Mouse (Mus musculus) embryo, embryonic 9.5 days (tissue): Measurements from ENCODE around the gene Pick1.
A peak's percentile ranks its signal among the peaks of the same experiment; 100 is the strongest.

Experiments used
- DNase-seq: peaks from one replicate; pipeline ENCODE4 v3.0.0-alpha.2; 2017; ENCODE audit errors: extremely low spot score

Gene Pick1

GRCm38 (mm10) chr15:79229058-79229821, at the start of gene Pick1, which contains the start of gene Gm49486:
Gene Pick1 (plus strand): TSS chr15:79229173.
Gene Gm49486 (plus strand): TSS chr15:79229391.
- peak; percentile 89 for DNase-seq

DNA sequence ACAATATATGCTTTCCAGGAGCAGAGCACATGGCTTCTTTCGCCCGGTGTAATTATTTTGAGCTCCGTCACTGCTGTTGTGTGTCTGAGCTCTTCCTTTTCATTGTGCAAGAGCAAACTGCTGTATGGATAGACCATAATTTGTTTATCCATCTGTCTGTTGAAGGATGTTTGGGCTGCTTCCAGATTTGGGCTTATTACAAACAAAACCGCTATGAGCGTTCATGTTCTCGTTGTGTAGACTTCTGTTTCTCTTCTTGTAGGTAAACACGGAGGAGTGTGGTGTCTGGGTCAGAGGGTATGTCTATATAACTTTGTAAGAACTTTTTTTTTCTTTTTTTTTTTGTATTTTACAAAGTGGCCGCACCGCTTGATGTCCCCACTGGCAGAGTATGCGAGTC, 43.8 kb upstream of the Pick1 start:
- no peak for DNase-seq

- no peak for DNase-seq
Measured at GRCm38 (mm10) chr15:79187819-79188218, 41.2 kb upstream of the Pick1 start.

GRCm38 (mm10) chr15:79191426-79191825, 37.5 kb upstream of the Pick1 start:
- no peak for DNase-seq

GRCm38 (mm10) chr15:79192450-79192849, 36.5 kb upstream of the Pick1 start:
- DNase-seq = no peak

- peak; percentile 66 for DNase-seq
Measured at GRCm38 (mm10) chr15:79192885-79193845, 35.8 kb upstream of the Pick1 start.

DNA sequence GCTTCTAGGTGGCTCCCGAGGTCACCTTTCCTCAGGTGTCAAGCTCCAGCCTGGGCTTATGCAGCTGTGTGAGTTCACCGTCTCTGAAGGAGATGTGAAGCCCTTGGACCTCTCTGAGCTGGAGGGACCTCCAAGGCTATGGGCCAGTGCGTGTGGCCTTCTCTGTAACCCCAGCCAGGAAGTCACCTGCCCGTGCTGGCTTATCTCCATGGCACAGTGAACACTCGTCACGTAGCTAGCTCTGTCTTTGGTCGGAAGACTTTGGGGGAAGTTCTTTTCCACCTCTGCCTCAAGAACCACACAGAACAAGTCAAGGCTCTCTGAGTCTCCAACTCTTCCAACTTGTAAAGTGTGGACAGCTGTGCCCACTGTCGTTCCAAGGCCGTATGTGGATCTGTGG, 34.9 kb upstream of the Pick1 start:
- no peak for DNase-seq

- no peak for DNase-seq
Measured at GRCm38 (mm10) chr15:79194946-79195345, 34.0 kb upstream of the Pick1 start.

- no peak for DNase-seq
Measured at GRCm38 (mm10) chr15:79195492-79195891, 33.5 kb upstream of the Pick1 start.

GRCm38 (mm10) chr15:79199390-79199976, 29.5 kb upstream of the Pick1 start:
- DNase-seq = no peak

DNA sequence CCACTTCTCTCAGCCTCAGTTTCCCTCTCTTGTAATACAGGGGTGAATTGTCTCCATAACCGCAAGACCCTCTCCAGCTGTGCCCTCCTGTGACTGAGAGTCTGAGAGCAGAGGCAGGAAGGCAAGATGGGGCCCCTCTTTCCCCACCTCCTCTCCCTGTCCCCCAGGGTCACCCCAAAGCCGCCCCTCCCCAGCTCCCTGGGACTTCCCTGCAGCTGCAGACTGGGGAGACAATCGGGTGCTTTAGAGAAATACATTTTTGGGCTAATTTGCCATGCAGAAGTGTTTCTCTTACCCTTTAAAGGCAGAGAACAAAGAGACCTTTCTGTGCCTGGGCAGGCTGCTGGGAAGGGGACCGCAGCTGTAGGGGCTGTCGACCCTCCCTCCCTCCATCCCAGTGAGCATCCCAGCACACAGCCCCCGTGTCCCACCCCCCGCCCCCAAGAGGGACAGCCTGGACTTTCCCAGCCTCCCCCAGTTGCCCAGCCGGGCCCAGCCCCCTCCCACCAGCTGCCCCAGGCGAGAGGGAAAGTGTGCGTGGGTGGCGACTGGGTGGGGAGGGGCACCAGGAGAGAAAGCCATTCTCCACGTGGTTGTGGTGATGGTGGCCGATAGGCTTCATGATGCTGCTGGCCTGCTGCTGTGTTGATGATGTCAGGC, 27.4 kb upstream of the Pick1 start:
- peak; percentile 43 for DNase-seq

DNA sequence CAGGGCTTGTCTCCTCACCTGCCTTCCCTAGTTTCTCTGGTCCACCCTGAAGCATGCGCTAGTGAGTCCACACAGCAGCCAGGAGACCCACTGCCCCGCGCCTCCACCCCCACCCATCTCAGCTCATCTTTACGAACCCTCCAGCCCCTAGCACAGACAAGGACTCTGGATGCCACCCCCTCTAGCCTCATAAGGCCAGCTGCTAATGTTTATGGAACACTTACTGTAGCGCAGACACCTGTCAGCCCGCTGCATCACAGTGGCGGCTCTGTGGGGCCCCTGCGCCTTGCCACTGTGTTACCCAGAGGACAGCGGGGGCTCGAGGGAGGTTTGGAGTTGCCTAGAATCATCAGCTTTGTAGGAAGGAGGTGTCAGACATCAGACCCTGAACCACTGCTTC, 26.4 kb upstream of the Pick1 start:
- no peak for DNase-seq

DNA sequence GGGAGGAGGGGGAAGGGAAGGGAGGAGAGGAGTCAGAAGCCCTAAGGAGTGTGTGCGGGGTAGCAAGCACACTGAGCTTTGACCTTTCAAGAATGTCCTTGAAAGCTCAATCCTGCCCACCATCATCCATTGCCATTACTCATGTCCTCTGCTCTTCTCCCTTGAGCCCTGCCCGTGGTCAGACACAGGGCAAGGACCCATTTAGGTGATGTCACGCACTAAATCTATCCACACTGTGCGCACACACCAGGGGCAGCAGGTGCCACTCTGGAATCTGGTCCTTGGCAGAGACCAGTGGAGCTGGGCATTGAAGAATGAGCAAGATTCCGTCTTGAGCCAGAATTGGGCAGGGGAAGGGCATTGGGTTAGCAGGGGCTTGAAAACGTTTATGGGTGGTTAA, 20.8 kb upstream of the Pick1 start:
- DNase-seq = no peak

DNA sequence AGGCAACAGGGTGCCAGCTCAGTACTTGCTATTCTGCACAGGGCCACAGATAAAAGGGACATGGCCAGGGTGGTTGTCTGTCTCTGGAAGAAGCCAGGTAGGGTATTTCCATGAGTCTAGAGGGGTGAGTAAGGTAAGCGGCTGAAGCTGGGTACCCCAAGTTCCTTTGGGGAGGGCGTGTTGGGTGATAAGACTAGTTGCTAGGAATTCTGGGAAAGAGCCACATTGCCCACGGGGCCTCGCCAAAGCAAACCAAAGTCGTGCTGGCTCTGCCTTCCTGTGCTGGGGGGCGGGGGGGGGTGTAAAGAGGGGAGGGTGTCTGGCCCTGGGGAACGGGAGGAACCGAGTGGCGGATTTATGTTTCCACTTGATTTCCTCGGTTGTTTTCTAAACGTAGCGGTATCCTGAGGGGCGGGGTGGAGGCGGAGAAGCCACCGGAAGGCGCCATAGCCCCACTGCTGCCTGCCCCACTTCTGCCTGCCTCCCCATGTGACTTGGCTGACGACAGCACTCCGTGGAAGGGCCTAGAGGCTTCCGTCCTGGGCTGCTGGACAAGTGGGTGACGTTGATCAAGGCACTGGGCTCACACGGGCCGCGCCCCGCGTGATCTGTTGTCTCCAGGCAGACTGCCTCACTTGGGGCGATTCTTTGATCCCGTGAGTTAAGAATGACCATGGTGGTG, 20.1 kb upstream of the Pick1 start:
- no peak for DNase-seq

DNA sequence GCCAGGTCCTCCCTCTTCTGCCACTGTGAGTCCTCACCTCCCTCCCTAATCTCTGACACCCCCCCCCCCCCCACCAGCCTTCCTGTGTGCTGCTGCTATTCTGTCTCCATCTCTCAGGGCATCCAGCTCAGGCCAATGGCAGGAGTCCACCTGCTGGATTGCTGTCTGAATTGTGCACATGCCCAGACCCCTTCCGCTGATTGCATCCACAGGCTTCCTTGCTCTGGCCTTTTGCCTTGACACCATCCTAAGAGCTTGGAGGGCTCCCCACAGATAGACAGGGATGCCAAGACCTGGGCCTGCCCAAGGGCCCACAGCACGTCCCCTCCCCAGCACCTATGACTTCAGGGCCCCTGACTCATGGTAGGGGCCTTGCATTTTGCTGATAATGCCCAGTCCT, 18.6 kb upstream of the Pick1 start:
- no peak for DNase-seq

DNA sequence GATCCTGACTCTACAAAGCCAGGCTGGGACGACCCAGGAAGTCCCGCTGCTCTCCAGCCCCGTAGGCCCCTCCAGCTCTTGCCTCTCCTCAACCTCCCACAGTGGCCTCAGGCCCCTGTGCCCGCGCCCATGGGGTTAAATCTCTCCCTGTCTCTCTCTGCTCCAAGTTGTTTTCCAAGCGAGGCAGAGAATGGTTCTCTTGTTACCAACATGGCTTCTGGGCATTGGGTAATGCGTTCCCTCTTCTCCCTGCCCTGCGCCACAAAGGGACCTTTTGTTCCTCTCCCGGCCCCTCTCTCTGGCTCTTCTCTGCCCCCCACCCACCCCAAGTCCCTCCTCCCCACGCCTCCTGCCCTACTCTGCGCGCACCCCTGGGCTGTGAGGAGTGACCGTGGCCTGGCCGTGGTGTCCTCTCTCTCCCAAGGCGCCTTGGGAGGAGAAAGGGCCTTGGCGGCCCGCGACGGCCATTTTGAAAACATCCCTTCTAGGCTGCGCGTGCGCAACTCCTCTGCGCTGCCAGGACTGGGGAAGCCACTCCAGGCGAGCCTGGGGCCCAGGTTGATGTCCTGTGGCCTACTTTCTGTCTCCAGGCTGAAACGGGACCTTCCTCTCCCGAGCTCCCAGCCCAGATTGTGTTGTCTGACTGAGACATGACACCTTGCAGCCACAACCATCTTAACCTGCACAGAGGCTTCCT, 16.1 kb upstream of the Pick1 start:
- DNase-seq = no peak

- no peak for DNase-seq
Measured at GRCm38 (mm10) chr15:79213591-79213990, 15.4 kb upstream of the Pick1 start.

- no peak for DNase-seq
Measured at GRCm38 (mm10) chr15:79216191-79216590, 12.8 kb upstream of the Pick1 start.

DNA sequence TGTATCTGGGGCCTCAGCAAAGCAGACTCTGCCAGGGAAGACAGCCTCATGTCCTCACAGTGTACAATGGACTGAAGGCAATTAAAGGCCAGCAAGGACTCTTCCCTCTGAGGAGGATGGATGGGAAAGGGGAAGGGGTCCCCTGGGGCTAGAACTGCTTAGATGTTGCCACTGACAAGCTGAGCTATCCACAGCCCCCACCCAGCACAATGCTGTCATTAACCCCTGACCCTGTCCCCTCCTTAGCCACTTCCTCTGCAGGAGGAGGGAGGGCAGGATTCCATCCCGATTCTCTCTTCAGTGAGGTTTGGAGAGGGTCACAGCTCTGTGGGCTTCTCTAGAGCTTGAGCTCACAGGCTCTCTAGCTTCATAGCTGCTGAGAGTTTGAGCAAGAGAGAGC, 9.4 kb upstream of the Pick1 start:
- peak; percentile 82 for DNase-seq

GRCm38 (mm10) chr15:79223641-79224040, 5.3 kb upstream of the Pick1 start:
- DNase-seq = peak; percentile 80

DNA sequence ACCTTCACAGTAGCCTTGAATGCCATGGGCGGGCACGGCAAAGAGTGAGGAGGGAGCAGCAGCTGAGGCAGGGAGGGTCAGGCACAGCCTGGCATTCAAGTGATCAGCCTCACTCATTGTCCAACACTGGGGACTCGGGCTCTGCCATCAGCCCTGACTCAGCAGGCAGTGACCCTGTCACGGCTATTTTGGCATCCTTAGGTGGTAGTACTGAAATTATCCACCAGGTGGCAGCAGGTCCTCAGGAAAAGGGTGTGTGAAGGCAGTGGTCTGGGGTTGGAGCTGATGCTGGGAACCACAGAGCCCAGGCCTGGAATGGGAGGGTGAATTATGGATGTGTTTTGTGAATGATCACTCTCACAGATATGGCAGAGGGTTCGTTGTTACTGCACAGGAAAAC, 4.3 kb upstream of the Pick1 start:
- peak; percentile 95 for DNase-seq
